In genomic region chr19:59470913-59471312, GRCm38 (mm10) we compare ENCODE assay signal across 13 mouse cellular contexts. TPM values are rescaled to one million over a fixed set of nuclear protein-coding genes. Genes with fewer than 3 reads are reported as not detected.
DNase-seq lines count a peak whose midpoint lies in the region; ATAC-seq lines count a peak whose summit lies in the region.
"Had no signal": no experiment of that assay in that cellular context is flagged by ENCODE, and none has a peak within 500 bp of the region (broad histone marks: within the 10 kb centered on the region; RNA-seq: fewer than 3 reads in every experiment).

No protein-coding gene starts in this region.

- peak overlapping the region; percentile 18 for H3K4me3 ChIP-seq in heart, embryonic 11.5 days (ENCODE audit: low read depth, low read length)
- H3K4me3 ChIP-seq in hindbrain, embryonic 12.5 days = no peak overlapping the region
- H3K4me3 ChIP-seq in midbrain, embryonic 14.5 days (replicated peaks; ENCODE audit: low read depth, low read length) = no peak overlapping the region
- no peak overlapping the region for H3K4me3 ChIP-seq in liver, embryonic 11.5 days (ENCODE audit: low read depth, low read length)
- H3K4me3 ChIP-seq: liver, embryonic 12.5 days had no signal

- no peaks in the 10 kb centered on the region for H3K36me3 ChIP-seq in heart, embryonic 11.5 days (ENCODE audit: control insufficient read depth, insufficient read depth, low read length)
- no peaks in the 10 kb centered on the region for H3K36me3 ChIP-seq in hindbrain, embryonic 12.5 days
- no peaks in the 10 kb centered on the region for H3K36me3 ChIP-seq in midbrain, embryonic 14.5 days (ENCODE audit: control insufficient read depth, insufficient read depth, low read length)
- H3K36me3 ChIP-seq in liver, embryonic 11.5 days (ENCODE audit: control insufficient read depth, insufficient read depth, low read length) = no peaks in the 10 kb centered on the region
- H3K36me3 ChIP-seq: liver, embryonic 12.5 days had no signal

- peak overlapping the region; percentile 42 for H3K4me2 ChIP-seq in heart, embryonic 11.5 days
- peak overlapping the region; percentile 26; the same call in 1 of the 2 replicates for H3K4me2 ChIP-seq in hindbrain, embryonic 12.5 days (replicated peaks)
- H3K4me2 ChIP-seq in midbrain, embryonic 14.5 days (ENCODE audit: low read length) = peak overlapping the region; percentile 23
- no peak overlapping the region for H3K4me2 ChIP-seq in liver, embryonic 11.5 days
- H3K4me2 ChIP-seq: liver, embryonic 12.5 days had no signal

- no peaks in the 10 kb centered on the region for H3K9me3 ChIP-seq in heart, embryonic 11.5 days (replicated peaks; ENCODE audit: control insufficient read depth, low read length)
- H3K9me3 ChIP-seq in hindbrain, embryonic 12.5 days (replicated peaks) = no peaks in the 10 kb centered on the region
- no peaks in the 10 kb centered on the region for H3K9me3 ChIP-seq in midbrain, embryonic 14.5 days (ENCODE audit: control insufficient read depth, low read length)
- H3K9me3 ChIP-seq in liver, embryonic 11.5 days (ENCODE audit: control insufficient read depth, low read length) = no peaks in the 10 kb centered on the region
- H3K9me3 ChIP-seq: liver, embryonic 12.5 days had no signal

- H3K27me3 ChIP-seq in heart, embryonic 11.5 days (ENCODE audit: control insufficient read depth, insufficient read depth, low read length) = peaks cover 75% of the 10 kb centered on the region
- H3K27me3 ChIP-seq in hindbrain, embryonic 12.5 days = peaks cover 73% of the 10 kb centered on the region
- H3K27me3 ChIP-seq in midbrain, embryonic 14.5 days (ENCODE audit: control insufficient read depth, insufficient read depth, low read length) = peaks cover 65% of the 10 kb centered on the region
- H3K27me3 ChIP-seq in liver, embryonic 11.5 days (replicated peaks; ENCODE audit: control insufficient read depth, insufficient read depth, low read length) = peaks cover 74% of the 10 kb centered on the region

- no peak overlapping the region for H3K27ac ChIP-seq in heart, embryonic 11.5 days (ENCODE audit: low read depth, low read length)
- no peak overlapping the region for H3K27ac ChIP-seq in hindbrain, embryonic 12.5 days
- H3K27ac ChIP-seq in midbrain, embryonic 14.5 days (replicated peaks; ENCODE audit: low read depth, low read length) = no peak overlapping the region
- H3K27ac ChIP-seq in liver, embryonic 11.5 days (ENCODE audit: low read depth, low read length) = no peak overlapping the region
- H3K27ac ChIP-seq: liver, embryonic 12.5 days; macrophage had no signal

- ATAC-seq in heart, embryonic 11.5 days (replicated peaks; ENCODE audit: insufficient number of reproducible peaks, low FRiP score, low TSS enrichment) = no peak
- ATAC-seq in hindbrain, embryonic 12.5 days (ENCODE audit: low FRiP score) = no peak
- ATAC-seq in midbrain, embryonic 14.5 days (ENCODE audit: low FRiP score, low TSS enrichment) = no peak
- no peak for ATAC-seq in liver, embryonic 11.5 days (replicated peaks; ENCODE audit: low FRiP score)
- ATAC-seq: liver, embryonic 12.5 days had no signal

- 0% methylated on average over 13 of the region's 13 CpGs for WGBS in heart, embryonic 11.5 days (ENCODE audit: insufficient replicate concordance)
- WGBS in hindbrain, embryonic 12.5 days = 2% methylated on average over 13 of the region's 13 CpGs
- under 1% methylated on average over 13 of the region's 13 CpGs for WGBS in midbrain, embryonic 14.5 days
- WGBS in liver, embryonic 11.5 days = 3% methylated on average over 13 of the region's 13 CpGs

- H3K9ac ChIP-seq in heart, embryonic 11.5 days (ENCODE audit: low read depth, low read length) = no peak overlapping the region
- H3K9ac ChIP-seq in hindbrain, embryonic 12.5 days = no peak overlapping the region
- H3K9ac ChIP-seq in midbrain, embryonic 14.5 days (replicated peaks; ENCODE audit: low read length) = no peak overlapping the region
- H3K9ac ChIP-seq in liver, embryonic 11.5 days (ENCODE audit: low read depth, low read length) = no peak overlapping the region
- H3K9ac ChIP-seq: liver, embryonic 12.5 days had no signal

- H3K4me1 ChIP-seq in heart, embryonic 11.5 days (ENCODE audit: control insufficient read depth, insufficient read depth, low read length) = peaks cover 3% of the 10 kb centered on the region; the same call in 1 of the 2 replicates
- peaks cover 35% of the 10 kb centered on the region for H3K4me1 ChIP-seq in hindbrain, embryonic 12.5 days
- peaks cover 22% of the 10 kb centered on the region for H3K4me1 ChIP-seq in midbrain, embryonic 14.5 days (ENCODE audit: control insufficient read depth, insufficient read depth, low read length)
- no peaks in the 10 kb centered on the region for H3K4me1 ChIP-seq in liver, embryonic 11.5 days (replicated peaks; ENCODE audit: control insufficient read depth, insufficient read depth, low read length)
- H3K4me1 ChIP-seq: liver, embryonic 12.5 days had no signal

- DNase-seq in heart, adult 18-20 months = no peak
- peak; percentile 32 for DNase-seq in embryo, embryonic 9.5 days (ENCODE audit: extremely low spot score)
- peak; percentile 66 for DNase-seq in midbrain, embryonic 14.5 days
- no peak for DNase-seq in T-cell, adult 2 months (ENCODE audit: low spot score)
- no peak for DNase-seq in liver, embryonic 11.5 days (ENCODE audit: low spot score)
- no peak for DNase-seq in adrenal gland, adult 8-10 months
- DNase-seq: cerebellum, adult 2 months; heart, adult 11 months had no signal

RNA-seq across cellular contexts. Expression of gene Emx2, which starts 12.7 kb away (rescaled TPM):
- 0.19 and 0.44 TPM in 2 replicates for polyA plus RNA-seq in heart, embryonic 11.5 days (2014; fragmentation: Nextera tagmentation; extraction: Ambion mirVana)
- under 1 TPM in 1 of 2 experiments, not detected in 1; 0.10 TPM for total RNA-seq in heart, adult 18-20 months (2021)
- 2.8 and 4.8 TPM in 2 replicates for polyA plus RNA-seq in hindbrain, embryonic 12.5 days (2016; fragmentation: Nextera tagmentation; extraction: Ambion mirVana)
- polyA plus RNA-seq in midbrain, embryonic 14.5 days (2014; fragmentation: Nextera tagmentation; extraction: Ambion mirVana) = 18.5 and 19.1 TPM in 2 replicates
- 0.29 and 0.56 TPM in 2 replicates for polyA plus RNA-seq in liver, embryonic 11.5 days (2014; fragmentation: Nextera tagmentation; extraction: Ambion mirVana)
- under 1 TPM in 2 of 4 experiments, not detected in 2; 0.10 to 0.15 TPM for total RNA-seq in adrenal gland, adult 8-10 months (2022)
- polyA plus RNA-seq: large intestine, adult 2 months; macrophage had no signal

Comparison
In these comparisons a context has a peak if more than half of its experiments do, and no peak if none do; other contexts are left out.
1. DNase-seq: peak in embryo, embryonic 9.5 days (single experiment) and midbrain, embryonic 14.5 days (single experiment); none in heart, adult 18-20 months (0 of 2), T-cell, adult 2 months (single experiment), liver, embryonic 11.5 days (single experiment) and adrenal gland, adult 8-10 months (single experiment).